Mouse (Mus musculus) kidney, adult 10 weeks (tissue): ENCODE results near the gene Mitf. TPM values are rescaled to one million over a fixed set of nuclear protein-coding genes. Genes with fewer than 3 reads are reported as not detected.

ENCODE experiments used
- polyA plus RNA-seq: library from polyadenylated mRNA; stranded (reverse); fragments of 350-450 nt; fragmentation: Illumina TruSeq; extraction: RNeasy Lipid Tissue Mini Kit (QIAGEN cat#74804); gene quantifications from one replicate; pipeline ENCODE4 v1.2.3, GENCODE M21; 2014; ENCODE audit warnings: low read depth, low replicate concordance

Mitf gene
- 29.8 TPM for polyA plus RNA-seq

DNA sequence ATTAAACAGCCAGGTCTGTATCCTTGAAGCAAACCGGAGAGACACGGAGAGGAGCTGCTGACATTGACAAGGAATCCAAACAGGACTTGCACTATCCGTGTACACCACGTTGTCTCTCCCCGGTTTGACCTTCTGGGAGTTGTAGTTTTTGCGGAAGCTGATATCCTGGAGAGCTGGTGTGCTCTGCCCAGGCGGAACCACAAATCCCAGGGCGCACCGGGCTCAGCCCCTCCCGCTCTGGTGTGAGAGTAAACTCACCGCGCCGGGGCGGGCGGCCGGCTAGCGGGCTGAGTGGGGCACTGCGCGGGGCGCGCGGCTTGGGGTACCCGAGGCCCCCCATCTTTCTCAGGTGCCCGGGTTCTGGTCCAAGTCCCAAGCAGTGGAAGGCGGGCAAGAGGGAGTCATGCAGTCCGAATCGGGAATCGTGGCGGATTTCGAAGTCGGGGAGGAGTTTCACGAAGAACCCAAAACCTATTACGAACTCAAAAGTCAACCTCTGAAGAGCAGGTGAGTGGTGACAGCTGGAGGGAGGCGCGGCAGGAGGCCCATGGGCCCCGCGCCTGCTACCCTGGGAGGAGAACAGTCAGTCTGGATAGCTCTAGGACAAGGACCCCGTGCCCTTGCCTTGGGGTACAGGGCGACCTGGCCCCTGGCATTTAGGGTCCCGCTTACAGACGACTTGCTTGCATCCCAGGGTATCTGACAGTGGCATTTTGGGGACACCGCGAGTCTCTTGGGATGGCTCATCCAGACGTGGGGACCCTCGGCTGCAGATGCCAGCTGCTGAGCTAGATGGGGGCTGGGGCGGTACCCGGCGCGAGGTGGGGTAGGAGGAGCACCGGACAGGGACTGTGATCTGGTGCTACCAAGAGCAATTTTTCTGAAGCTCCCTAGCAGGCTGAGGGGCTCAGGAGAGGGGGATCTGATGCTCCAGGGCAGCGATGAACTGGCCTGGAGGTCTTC lies at the start of gene Mitf:
Gene Mitf, plus strand, starts transcription at position 272 of the 963 bp plus-strand sequence.

Other genes with a start within 250 kb of the Mitf start
- 48.5 TPM for gene Frmd4b, start 189.5 kb upstream of the Mitf start, polyA plus RNA-seq